Mouse (Mus musculus) fat pad, adult 2 months (tissue): Measurements from ENCODE around the gene Cd96.
A peak's percentile ranks its signal among the peaks of the same experiment; 100 is the strongest.
"Not testable (repeated sequence)": the region's sequence is repeated elsewhere in the genome, so short reads cannot be mapped to it uniquely, and the experiment has no call there.

Experiments used
- DNase-seq: peaks from one replicate; pipeline ENCODE4 v3.0.0-alpha.2; 2011; ENCODE audit warnings: low read depth, low spot score; ENCODE audit errors: extremely low read depth

Gene Cd96

DNA sequence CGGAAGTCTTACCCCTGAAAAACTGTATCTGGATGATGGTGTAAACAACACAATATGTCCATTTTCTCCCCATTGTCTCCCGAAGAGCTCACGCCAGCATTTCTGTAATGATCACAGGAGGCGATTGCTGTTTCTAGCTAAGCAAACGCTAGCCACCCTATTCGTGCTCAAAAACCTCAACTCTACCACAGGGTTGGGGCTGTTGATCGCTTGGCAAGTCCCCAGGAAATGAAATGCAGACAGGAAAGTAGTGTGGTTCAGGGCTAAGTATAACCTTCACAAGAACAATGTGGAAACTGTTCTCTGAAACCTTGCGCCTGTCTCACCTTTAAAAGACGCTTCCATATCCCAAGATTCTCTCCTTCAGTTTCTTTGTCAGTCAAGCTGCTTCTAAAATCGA is at the start of gene Cd96:
Cd96 (minus strand) TSS at position 232 of the 400 bp plus-strand sequence.
- DNase-seq, result no peak

- no peak for DNase-seq
Observed at GRCm38 (mm10) chr16:46166971-46167370, 46.9 kb upstream of the Cd96 start.

DNA sequence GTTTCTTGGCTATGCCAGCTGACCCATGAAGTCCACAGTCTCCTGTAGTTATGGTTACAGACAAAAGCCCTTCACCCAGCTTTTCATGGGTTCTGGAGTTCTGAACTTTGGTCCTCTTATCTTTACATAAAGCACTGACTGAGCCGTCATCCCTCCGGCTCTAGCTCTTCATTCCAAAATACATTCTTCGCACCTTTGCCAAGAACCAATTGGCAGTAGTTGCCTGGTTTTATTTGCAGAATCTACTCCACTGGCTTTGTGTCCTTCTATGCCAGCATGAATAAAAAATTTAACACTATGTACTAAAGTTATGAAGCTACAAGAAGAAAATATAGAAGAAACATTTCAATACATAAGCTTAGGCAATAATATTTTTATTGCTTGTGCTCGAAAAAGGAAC is 45.3 kb upstream of the Cd96 start:
- DNase-seq, result no peak

DNA sequence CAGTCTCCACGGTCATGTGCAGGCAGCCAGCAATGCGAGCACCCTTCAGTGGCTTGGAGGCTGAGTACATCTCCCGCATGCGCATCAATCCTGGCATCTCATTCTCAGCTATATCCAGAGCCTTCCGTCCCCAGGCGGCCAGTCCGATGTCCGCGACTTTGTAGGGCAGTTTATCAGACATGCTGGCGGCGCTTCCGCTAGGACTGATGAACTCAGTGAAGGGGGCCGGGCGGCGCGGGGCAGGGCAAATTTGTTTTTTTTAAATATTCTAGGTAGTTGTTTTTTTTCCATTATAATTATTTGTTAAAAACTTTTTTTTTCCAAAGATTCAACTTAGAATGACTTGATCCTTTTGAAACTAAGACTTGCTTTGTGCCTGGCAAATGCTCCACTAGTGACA is 34.8 kb upstream of the Cd96 start, which contains the start of gene Gm4737:
Gm4737 (minus strand) TSS at position 246 of the 400 bp plus-strand sequence.
- not testable (repeated sequence) for DNase-seq

GRCm38 (mm10) chr16:46151141-46151540 is 31.1 kb upstream of the Cd96 start:
- no peak for DNase-seq

DNA sequence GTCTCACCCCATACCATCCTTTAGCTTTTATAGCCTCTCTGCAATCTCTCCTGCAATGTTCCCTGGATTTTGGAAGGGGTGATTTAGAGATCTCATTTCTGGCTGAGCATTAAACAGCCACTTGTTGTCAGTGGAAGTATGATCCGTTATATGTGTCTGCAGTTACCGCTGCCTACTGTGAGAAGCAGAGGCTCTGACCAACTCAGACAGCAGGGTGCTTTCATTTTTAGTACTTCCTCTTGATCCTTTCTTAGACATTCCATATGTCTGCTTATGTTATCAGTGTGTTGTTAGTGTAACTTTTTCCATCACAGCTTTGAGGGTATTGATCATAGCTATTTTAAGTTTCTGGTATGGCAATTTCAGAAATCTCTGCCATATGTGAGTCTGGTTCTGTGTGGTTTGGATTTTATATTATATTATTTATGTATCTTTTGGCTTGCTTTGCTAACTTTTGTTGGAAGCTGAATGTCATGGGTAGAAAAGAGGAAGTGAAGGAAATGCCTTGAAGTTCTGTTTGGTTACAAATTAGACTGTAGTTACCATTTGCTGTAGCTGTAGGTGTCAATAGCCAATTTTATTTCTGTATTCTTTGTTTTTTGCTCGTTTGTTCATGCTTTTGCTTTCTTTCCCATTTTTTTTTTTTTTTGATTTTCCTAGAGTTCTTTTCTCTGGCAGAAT is 28.8 kb upstream of the Cd96 start:
- no peak for DNase-seq

DNA sequence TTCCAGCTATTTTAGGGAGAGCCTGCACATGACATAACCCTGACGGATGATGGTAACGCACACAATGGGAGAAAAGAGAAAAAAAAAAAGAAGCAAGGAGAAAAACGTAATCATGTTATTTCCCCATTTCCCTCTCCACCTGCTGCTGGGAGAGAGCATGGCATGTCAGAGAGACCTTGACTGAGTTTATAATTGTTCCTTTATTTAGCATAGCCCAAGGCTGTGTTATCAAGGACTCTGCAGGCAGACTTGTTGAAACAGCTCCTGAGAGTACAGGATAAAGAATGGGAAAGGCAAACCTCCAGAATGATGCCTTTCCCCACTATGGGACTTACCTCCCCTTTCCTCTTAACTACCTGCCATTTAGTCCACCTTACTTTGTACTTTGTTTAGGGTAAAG is 26.9 kb upstream of the Cd96 start:
- DNase-seq, result no peak

DNA sequence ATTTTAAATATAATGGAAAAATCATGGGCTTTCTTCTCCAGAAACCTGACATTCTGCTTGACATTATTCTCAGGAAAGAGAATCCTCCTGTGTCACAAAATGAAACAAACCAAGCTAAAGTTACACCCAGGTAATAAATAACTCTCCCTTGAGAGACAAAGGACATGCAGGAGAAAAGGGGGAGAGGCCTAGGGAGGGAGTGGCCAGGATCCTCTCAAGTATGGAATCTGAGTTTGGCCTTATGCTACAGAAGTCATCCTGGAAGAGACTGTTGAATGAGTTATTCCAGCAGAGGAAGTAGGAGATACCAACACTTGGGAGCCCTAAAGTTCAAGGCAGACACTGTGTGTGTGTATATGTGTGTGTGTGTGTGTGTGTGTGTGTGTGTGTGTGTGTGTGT is 2.2 kb upstream of the Cd96 start:
- DNase-seq, result no peak

DNA sequence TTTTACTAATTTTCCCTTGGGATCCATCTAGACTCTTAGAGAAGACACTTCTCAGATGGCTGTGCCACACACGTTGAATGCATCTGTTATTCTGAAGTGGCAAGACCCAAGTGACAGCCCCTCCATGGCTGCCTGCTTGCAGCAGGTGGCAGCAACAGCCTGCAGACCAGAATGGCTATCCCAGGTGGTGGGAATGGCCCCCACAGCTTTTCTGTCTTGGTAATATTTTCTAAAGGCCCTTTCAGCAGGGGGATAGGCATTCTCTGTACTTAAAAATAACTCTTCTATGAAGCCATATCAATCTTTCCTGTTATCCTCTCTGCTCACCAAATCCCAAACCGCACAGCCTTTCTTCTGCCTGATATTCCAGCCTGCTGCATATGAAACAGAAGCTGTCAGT is 1.4 kb upstream of the Cd96 start:
- no peak for DNase-seq

DNA sequence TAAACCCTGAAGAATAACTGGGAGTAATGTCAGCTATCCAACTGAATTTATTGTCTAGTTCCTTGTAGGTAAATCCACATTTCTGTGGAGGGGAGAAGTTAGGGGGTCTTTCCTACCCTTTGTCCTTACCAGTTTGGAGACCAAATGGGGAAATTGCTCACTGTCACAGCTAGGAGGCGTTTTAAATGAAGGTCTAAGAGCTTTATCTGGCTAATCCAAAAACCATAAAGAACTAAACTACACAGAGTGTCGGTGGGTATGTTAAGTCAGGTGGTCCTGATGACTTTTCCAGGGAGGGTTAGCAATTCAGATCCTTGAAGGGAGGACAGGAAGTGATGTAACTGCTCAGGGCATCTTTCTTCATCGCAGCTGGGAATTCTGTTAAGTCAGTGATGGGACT is 556 bp upstream of the Cd96 start:
- no peak for DNase-seq

- no peak for DNase-seq
Observed at GRCm38 (mm10) chr16:46117645-46118044, 2.4 kb downstream of the Cd96 start.

- no peak for DNase-seq
Observed at GRCm38 (mm10) chr16:46114727-46115126, 5.3 kb downstream of the Cd96 start.

DNA sequence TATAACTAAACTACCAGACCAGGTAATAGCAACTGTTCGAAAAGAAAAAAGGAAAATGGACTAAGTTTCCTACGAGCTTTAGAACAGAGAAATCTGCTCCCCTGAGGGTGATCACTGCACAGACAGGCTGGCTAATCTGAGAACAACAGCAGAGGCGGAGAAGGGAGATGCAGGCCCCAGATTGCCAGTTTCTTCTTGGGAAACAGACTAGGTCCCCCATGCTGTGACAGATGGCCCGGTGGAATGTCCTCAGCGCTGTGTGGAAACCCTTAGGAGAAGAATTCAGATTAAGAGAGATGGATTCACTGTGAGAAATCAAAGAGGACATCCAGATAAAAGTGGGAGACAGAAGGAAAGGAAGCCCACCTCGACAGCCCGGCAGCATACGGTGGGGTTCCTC is 10.5 kb downstream of the Cd96 start:
- no peak for DNase-seq

DNA sequence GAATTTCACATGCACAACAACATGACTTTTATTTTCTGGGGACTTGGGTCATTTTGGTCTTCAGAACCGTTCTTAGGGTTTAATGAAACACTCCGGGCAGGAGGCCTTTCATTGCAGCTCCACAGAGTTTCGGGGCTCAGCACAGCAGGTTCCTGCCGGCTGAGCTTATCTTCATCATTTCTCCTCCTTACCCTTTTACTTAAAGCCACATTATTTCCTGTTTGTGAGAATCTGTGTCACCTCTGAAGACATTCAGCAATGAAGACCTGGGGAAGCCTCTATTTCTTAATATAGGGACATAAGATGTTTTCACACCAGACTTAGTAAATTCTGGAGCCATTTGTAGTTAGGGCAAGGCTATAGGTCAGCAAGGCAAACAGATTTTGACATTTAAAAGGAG is 12.6 kb downstream of the Cd96 start:
- DNase-seq, result no peak

- DNase-seq, result no peak
Observed at GRCm38 (mm10) chr16:46104491-46104890, 15.6 kb downstream of the Cd96 start.

DNA sequence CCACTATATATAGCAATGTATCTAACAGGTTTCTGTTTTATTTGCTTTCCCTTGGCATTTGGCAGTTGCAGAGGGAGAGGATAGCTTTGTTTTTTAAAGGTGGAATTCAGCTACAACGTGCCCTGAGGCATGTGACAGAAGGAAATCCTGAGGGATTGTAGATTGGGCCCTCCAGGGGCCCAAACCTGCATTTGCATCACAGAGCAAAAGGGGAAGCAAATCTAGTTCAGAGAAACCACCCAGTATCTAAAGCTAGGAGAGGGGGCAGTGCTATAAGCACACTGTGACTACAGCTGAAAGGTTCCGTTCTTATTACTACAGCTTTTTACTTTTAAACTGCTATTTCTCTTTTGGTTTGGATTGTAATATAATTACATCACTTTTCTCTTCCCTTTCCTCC is 18.3 kb downstream of the Cd96 start:
- no peak for DNase-seq

DNA sequence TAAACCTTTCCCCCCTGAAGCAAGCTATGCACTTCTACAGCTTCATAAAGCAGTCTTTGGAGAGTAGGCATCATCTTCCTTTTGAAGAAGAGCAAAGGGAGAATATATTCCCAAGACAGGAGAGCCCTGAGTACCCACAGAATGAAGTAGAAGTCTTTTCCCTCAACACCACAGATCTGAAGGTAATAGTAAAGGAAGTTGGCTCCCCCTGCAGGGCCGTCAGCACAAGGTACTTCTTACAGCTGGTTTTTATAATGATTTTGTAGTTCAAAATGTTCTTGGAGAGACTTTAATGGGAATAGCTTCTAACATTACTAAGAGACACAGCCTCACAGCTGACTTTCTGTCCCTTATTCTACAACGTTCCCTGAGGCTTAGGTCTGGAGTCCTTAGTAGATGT is 19.8 kb downstream of the Cd96 start:
- no peak for DNase-seq

DNA sequence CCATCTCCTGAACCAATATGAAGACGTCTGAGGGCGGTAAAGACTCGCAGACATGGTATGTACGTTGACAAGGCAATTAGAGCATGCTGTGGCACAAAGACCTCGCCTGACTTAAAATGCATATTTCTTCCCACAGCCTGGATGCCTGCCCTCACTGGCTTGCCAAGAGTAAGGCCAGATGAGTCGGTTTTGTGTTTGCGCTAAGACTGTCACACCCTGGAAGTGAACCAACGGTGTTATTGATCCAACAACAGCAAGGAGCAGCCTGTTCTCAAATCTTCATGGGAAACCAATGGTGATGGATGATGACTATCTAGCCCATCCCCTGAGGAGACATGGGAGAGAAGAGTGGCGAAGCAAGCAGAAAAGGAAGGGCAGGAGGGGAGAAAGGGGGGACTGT is 22.6 kb downstream of the Cd96 start:
- peak; percentile 30 for DNase-seq

- DNase-seq, result peak; percentile 26
Observed at GRCm38 (mm10) chr16:46094478-46094877, 25.6 kb downstream of the Cd96 start.

- DNase-seq, result no peak
Observed at GRCm38 (mm10) chr16:46092935-46093334, 27.1 kb downstream of the Cd96 start.

DNA sequence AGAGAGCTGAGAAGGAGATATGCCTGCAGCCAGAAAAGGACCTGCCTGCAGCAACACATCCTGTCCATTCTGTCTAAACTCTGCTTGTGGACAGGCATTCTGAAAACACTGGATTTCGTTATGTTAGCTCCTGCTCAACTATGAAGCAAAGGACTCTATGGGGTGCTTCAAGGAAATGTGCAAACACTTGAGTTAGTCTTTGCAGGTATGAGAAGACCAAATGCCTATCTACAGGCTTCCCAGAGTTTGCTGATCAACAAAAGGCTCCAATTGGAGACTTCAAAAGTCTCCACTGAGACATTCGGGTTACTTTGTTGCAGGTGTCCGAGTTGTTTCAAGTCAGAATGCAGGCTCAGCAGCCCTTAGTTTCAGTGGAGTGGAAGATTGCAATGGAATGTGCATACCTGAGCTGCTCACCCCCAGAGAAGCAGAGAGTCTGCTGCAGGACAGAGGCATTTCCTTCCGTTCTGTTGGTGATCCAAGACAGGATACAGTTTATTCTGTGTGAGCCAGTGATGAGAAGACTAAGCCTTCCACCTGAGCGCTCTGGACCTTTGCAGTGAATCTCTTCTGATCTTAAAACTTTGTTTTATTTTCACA is 33.1 kb downstream of the Cd96 start:
- no peak for DNase-seq

DNA sequence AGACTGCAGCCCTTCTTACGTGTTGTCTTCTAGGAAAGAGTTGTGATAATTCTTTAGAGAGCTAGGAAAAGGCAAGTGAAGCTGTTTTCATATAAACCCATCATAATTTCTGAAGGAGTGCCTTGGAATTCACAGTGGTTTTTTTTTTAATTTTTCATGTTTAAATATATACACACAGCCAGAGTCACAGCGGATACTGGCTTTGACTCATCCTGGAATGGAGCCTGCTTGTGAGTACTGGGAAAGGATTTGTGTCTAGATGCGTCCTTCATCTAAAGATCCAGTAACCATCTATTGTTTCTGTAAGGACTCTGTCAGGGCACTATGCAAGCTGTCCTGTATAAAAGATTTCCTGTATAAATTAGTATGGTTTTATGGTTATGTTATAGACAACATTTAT is 52.1 kb downstream of the Cd96 start:
- no peak for DNase-seq

GRCm38 (mm10) chr16:46063278-46063677 is 56.8 kb downstream of the Cd96 start:
- DNase-seq, result no peak
